Mouse (Mus musculus) forebrain, embryonic 14.5 days (tissue): Measurements from ENCODE around the gene Sirt3. TPM values are rescaled to one million over a fixed set of nuclear protein-coding genes. Genes with fewer than 3 reads are reported as not detected.

Experiments used
- ATAC-seq: fragments of 200-750 bp; cut with Nextera tagmentation; 2 replicates; pipeline ENCODE4 v1.8.0; 2017; ENCODE audit warnings: mild to moderate bottlenecking, moderate library complexity
- DNase-seq: peaks from one replicate; pipeline ENCODE4 v3.0.0-alpha.2; 2015; ENCODE audit warnings: low spot score
- H3K27ac ChIP-seq: fragments of 300-500 bp; sonication (generic); 2 replicates; pipeline ENCODE4 v1.5.1; 2014; ENCODE audit warnings: low read depth, mild to moderate bottlenecking, control low read depth, low read length, moderate library complexity
- H3K27me3 ChIP-seq: fragments of 300-500 bp; sonication (generic); replicated peaks from 2 replicates; pipeline ENCODE4 v1.6.1; 2014; ENCODE audit warnings: low read length, control low read depth, mixed read lengths; ENCODE audit not compliant: control insufficient read depth, insufficient read depth
- H3K36me3 ChIP-seq: fragments of 300-500 bp; sonication (generic); 2 replicates; pipeline ENCODE4 v1.6.1; 2014; ENCODE audit warnings: low read length, control low read depth; ENCODE audit not compliant: control insufficient read depth, insufficient read depth
- H3K4me1 ChIP-seq: fragments of 300-500 bp; sonication (generic); 2 replicates; pipeline ENCODE4 v1.6.1; 2014; ENCODE audit warnings: antibody characterized with exemption, low read length, control low read depth; ENCODE audit not compliant: control insufficient read depth, insufficient read depth
- H3K4me2 ChIP-seq: fragments of 300-500 bp; sonication (generic); 2 replicates; pipeline ENCODE4 v1.6.1; 2014; ENCODE audit warnings: mild to moderate bottlenecking, control low read depth, low read length
- H3K4me3 ChIP-seq: fragments of 300-500 bp; sonication (generic); 2 replicates; pipeline ENCODE4 v1.5.1; 2014; ENCODE audit warnings: low read depth, low read length, control low read depth
- H3K9ac ChIP-seq: fragments of 300-500 bp; sonication (generic); 2 replicates; pipeline ENCODE4 v1.6.1; 2014; ENCODE audit warnings: mild to moderate bottlenecking, low read length, control low read depth, moderate library complexity
- H3K9me3 ChIP-seq: fragments of 300-500 bp; sonication (generic); replicated peaks from 2 replicates; pipeline ENCODE4 v1.6.1; 2016; ENCODE audit warnings: low read length, control low read depth, mixed read lengths; ENCODE audit not compliant: control insufficient read depth
- whole genome bisulfite sequencing: fragments of 180-500 bp; shearing (Covaris S2); extraction: QIAGEN DNeasy Blood & Tissue Kit; methylation state at CpG from one replicate; pipeline ENCODE4 v1.1.7; 2014; 5-methylcytosine and 5-hydroxymethylcytosine counted together
- polyA plus RNA-seq: library from polyadenylated mRNA; unstranded; fragments of >200 nt; fragmentation: Nextera tagmentation; extraction: Ambion mirVana; gene quantifications from 2 replicates; pipeline ENCODE4 v1.2.1, GENCODE M21; 2014

Sirt3 gene
- polyA plus RNA-seq, 1 experiment from 2014 or later: 29.5 TPM

- H3K36me3 ChIP-seq: peaks cover 62% of the 10 kb centered on the region
These were observed 25.1 kb downstream of the Sirt3 start, which contains the start of gene Ric8a for GRCm38 (mm10) chr7:140856785-140857549. Ric8a (plus strand) TSS chr7:140856957.

DNA sequence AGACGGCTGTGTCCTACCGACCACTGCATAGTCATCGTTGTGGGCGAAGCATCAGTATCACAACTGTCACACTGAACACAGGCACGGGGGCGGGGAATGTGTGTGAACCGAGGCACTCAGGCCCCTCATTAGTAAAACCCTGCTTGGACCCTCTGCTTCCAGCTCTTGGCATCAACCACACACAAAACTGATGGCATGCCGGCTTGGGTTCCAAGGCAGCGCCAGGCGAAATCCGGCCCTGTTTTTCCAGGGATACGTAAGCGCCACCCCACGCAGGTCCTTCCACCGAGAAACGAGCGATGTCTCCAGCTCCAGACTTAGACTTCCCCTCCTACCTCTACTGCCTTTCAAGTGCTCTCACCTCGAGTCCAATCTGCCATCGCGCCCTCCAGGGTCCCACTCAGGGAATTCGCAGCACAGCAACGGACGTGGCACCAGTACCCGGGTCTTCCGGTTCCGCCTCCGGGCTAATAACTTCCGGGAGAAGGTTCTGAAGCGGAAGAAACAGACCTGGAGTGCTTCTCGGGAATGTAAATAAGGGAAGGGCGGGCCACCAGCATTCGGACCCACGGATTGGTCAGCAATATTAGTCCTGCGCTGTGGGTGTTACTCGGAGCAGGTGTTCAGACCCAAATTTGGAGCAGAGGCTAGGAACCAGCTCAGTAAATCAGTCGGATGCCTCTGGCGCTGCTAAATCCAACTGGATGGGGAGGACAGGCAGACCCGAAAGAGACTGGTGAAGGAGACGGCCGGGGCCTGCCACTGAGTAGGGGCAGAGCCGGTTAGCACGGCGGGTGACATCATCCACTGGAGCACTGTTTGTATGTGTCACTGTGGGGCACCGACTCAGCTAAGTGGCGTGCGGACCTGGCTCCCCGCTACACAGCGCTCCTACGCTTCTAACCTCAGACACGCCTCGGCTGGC, 26.0 kb downstream of the Sirt3 start, which contains the start of gene Gm45785:
TSS of gene Gm45785 (minus strand) at position 472 of the 925 bp plus-strand sequence.
- Histone ChIP-seq H3K27ac (peak within 1 kb of the TSS; percentile 88), H3K4me2 (peak within 1 kb of the TSS; percentile 98), H3K9ac (peak within 1 kb of the TSS; percentile 96), H3K9me3 (no peaks in the 10 kb centered on the region), H3K27me3 (no peaks in the 10 kb centered on the region), H3K4me3 (peak within 1 kb of the TSS; percentile 78), H3K36me3 (peaks cover 60% of the 10 kb centered on the region), H3K4me1 (peaks cover 18% of the 10 kb centered on the region)
- ATAC-seq (peak; percentile 82), DNase-seq (peak; percentile 94)
- 1% methylated on average over 51 of the region's 51 CpGs for WGBS

More at GRCm38 (mm10) chr7:140856785-140857549, 25.1 kb downstream of the Sirt3 start, which contains the start of gene Ric8a:
- peak within 1 kb of the TSS; percentile 88 for H3K27ac ChIP-seq
- peaks cover 18% of the 10 kb centered on the region for H3K4me1 ChIP-seq
- peak within 1 kb of the TSS; percentile 78 for H3K4me3 ChIP-seq
- no peaks in the 10 kb centered on the region for H3K9me3 ChIP-seq
- peak; percentile 80 for DNase-seq
- peak within 1 kb of the TSS; percentile 98 for H3K4me2 ChIP-seq
- ATAC-seq: peak; percentile 83
- WGBS: under 1% methylated on average over 50 of the region's 50 CpGs
- no peaks in the 10 kb centered on the region for H3K27me3 ChIP-seq
- H3K9ac ChIP-seq: peak within 1 kb of the TSS; percentile 96

- DNase-seq (no peak), ATAC-seq (no peak)
- Histone ChIP-seq H3K4me2 (peak overlapping the region; percentile 98), H3K4me3 (peak overlapping the region; percentile 78), H3K27ac (no peak overlapping the region), H3K27me3 (no peaks in the 10 kb centered on the region), H3K9me3 (no peaks in the 10 kb centered on the region), H3K4me1 (peaks cover 18% of the 10 kb centered on the region), H3K9ac (peak overlapping the region; percentile 96), H3K36me3 (peaks cover 54% of the 10 kb centered on the region)
- 88% methylated on average over 9 of the region's 9 CpGs for WGBS
These were observed 26.9 kb downstream of the Sirt3 start for GRCm38 (mm10) chr7:140855181-140855580.

- Histone ChIP-seq H3K36me3 (peaks cover 47% of the 10 kb centered on the region), H3K9me3 (no peaks in the 10 kb centered on the region), H3K4me1 (peaks cover 18% of the 10 kb centered on the region), H3K4me3 (no peak overlapping the region), H3K27ac (no peak overlapping the region), H3K9ac (no peak overlapping the region), H3K4me2 (0 out of 2 replicates have a peak overlapping the region, but pooled peaks have one; percentile 98), H3K27me3 (no peaks in the 10 kb centered on the region)
- WGBS: 92% methylated on average over 18 of the region's 18 CpGs
- ATAC-seq (no peak), DNase-seq (no peak)
These were observed 27.6 kb downstream of the Sirt3 start for GRCm38 (mm10) chr7:140854483-140854882.

- Histone ChIP-seq H3K9ac (no peak overlapping the region), H3K4me3 (no peak overlapping the region), H3K9me3 (no peaks in the 10 kb centered on the region), H3K4me1 (peaks cover 13% of the 10 kb centered on the region), H3K27me3 (no peaks in the 10 kb centered on the region), H3K36me3 (peaks cover 36% of the 10 kb centered on the region), H3K27ac (no peak overlapping the region), H3K4me2 (no peak overlapping the region)
- WGBS: 85% methylated on average over 9 of the region's 9 CpGs
- DNase-seq: no peak
- no peak for ATAC-seq
These were observed 28.7 kb downstream of the Sirt3 start for GRCm38 (mm10) chr7:140853386-140853785.

DNA sequence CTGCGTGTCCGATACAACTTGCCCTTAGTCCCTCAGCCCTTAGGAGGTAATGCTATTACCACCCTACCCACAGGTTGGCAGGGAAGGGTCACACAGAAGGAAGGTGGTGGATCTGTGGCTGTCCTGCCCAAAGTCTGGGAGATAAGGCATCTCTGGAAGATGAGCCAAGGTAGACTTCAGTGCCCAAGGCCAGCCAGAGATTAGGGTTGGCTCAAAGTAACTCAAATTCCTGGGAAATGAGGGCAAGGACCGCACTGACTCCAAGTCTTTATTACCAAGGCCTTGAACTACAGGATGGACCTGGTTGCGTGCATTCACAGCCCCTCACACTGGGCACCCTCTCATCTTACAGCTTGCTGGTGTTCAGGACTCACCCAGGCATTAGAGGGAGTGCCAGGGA, 30.2 kb downstream of the Sirt3 start:
- Histone ChIP-seq H3K4me1 (peaks cover 6% of the 10 kb centered on the region), H3K4me3 (no peak overlapping the region)

DNA sequence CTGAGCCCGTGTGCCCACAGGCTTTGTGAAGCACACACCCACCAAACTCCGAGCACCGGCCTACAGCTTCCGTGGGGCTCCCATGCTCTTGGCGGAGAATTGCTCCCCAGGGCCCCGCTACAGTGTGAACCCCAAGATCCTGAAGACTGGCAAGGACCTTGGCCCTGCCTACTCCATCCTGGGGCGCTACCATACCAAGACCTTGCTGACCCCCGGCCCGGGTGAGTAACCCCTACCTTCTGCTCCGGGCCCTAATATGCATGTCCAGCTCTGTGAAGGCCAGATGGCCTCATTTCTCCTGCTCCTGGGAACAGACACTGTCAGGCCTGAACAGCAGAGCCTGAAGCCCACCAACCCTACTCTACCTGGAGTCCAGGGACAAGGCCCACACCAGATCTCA, 33.5 kb downstream of the Sirt3 start:
- WGBS: 90% methylated on average over 10 of the region's 10 CpGs
- Histone ChIP-seq H3K9ac (no peak overlapping the region), H3K36me3 (peaks cover 26% of the 10 kb centered on the region), H3K4me2 (no peak overlapping the region), H3K9me3 (no peaks in the 10 kb centered on the region), H3K27me3 (no peaks in the 10 kb centered on the region), H3K4me1 (no peaks in the 10 kb centered on the region), H3K4me3 (no peak overlapping the region), H3K27ac (no peak overlapping the region)
- DNase-seq (no peak), ATAC-seq (no peak)

More for the DNA sequence above, 30.2 kb downstream of the Sirt3 start:
- Histone ChIP-seq H3K9ac (no peak overlapping the region), H3K27ac (no peak overlapping the region), H3K4me2 (no peak overlapping the region), H3K36me3 (peaks cover 35% of the 10 kb centered on the region), H3K9me3 (no peaks in the 10 kb centered on the region), H3K27me3 (no peaks in the 10 kb centered on the region)
- 96% methylated on average over 4 of the region's 4 CpGs for WGBS
- no peak for DNase-seq
- ATAC-seq: no peak

DNA sequence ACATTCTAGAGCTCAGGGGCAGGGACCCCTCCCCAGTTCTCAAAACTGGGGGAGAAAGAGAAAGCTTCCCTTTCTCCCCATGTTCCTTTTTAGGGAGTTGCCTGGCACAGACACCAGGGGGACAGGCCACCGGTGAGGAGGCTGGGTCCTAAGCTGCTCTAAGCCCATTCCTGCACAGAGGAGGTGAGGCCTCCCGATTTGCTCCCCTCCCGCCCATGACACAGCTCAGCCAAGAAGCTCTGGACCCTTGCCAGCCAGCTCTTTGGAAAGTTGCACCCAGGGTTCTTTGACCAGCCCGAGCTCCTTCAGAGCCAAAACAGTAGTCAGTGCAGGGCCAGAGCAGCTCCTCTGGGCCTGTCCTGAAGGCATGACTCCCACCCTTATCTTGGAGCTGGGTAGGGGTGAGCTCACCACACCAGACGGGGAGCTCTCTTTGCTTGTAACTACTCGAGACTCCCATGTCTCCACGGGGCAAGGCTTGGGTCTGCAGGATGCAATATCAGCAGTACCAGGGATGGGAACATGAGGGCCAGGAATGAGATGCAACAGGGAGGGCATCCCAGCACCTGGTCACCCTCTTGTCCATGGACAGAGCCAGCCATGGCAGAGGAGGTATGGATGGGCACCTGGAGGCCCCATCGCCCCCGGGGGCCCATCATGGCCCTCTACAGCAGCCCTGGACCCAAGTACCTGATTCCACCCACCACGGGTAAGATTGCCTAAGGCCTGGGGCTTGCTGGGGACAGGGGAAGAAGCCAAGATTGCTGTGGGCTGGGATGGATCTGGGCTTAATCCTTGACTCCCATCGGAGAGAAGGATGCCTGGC, 34.1 kb downstream of the Sirt3 start, which contains the start of gene Odf3:
TSS of gene Odf3 (plus strand) at position 51 of the 826 bp plus-strand sequence.
- WGBS: 59% methylated on average over 11 of the region's 11 CpGs
- H3K27ac ChIP-seq: no peak within 1 kb of the TSS
- DNase-seq (peak; percentile 32), ATAC-seq (no peak)
- H3K36me3 ChIP-seq: peaks cover 20% of the 10 kb centered on the region
- 0 out of 2 replicates have a peak, but pooled peaks cover 3% of the 10 kb centered on the region for H3K27me3 ChIP-seq
- no peak within 1 kb of the TSS for H3K4me3 ChIP-seq
- no peak within 1 kb of the TSS for H3K4me2 ChIP-seq
- no peaks in the 10 kb centered on the region for H3K9me3 ChIP-seq
- no peaks in the 10 kb centered on the region for H3K4me1 ChIP-seq
- H3K9ac ChIP-seq: no peak within 1 kb of the TSS
